In genomic region chr12:3426530-3427034, GRCm38 (mm10) we compare ENCODE assay signal across 8 mouse cellular contexts. TPM values are rescaled to one million over a fixed set of nuclear protein-coding genes. Genes with fewer than 3 reads are reported as not detected.
A peak's percentile ranks its signal among the peaks of the same experiment; 100 is the strongest.
DNase-seq lines count a peak whose midpoint lies in the region; ATAC-seq and TF ChIP-seq lines count a peak whose summit lies in the region.

Gene Asxl2 (plus strand): TSS chr12:3426857.

- peak; percentile 99 for DNase-seq in MEL (ENCODE audit: low read depth, low spot score)
- peak; percentile 98 to 100 for DNase-seq in cerebellum, adult 2 months
- peak; percentile 99 for DNase-seq in forebrain, postnatal 0 days
- DNase-seq in heart, postnatal 4 days: peak; percentile 99
- DNase-seq in layer of hippocampus, adult 8-10 months (ENCODE audit: low spot score in 2 of 2): peak; percentile 97 to 98
- DNase-seq in ovary, adult 18-20 months (ENCODE audit: low spot score): peak; percentile 99
- peak; percentile 99 for DNase-seq in thymus, postnatal 0 days (ENCODE audit: low spot score)

- H3K36me3 ChIP-seq in MEL (ENCODE audit: control insufficient read depth in 1 of 2, insufficient read depth in 2 of 2, low read length in 2 of 2): peaks cover 0 to 39% of the 10 kb centered on the region in 2 experiments; a peak in 2 of 4 replicates
- no peaks in the 10 kb centered on the region for H3K36me3 ChIP-seq in forebrain, postnatal 0 days (ENCODE audit: insufficient read depth)
- 0 out of 2 replicates have a peak, but pooled peaks cover 5% of the 10 kb centered on the region for H3K36me3 ChIP-seq in lung, embryonic 15.5 days

- H3K4me3 ChIP-seq in MEL (ENCODE audit: control insufficient read depth in 1 of 2, insufficient read depth in 1 of 2, low read depth in 2 of 2, low read length in 2 of 2): peak within 1 kb of the TSS; percentile 73 to 98
- H3K4me3 ChIP-seq in cerebellum, adult 2 months (replicated peaks; ENCODE audit: insufficient read depth, low read depth, low read length): peak within 1 kb of the TSS; percentile 79
- H3K4me3 ChIP-seq in forebrain, postnatal 0 days (ENCODE audit: low read depth, low read length): peak within 1 kb of the TSS; percentile 96
- H3K4me3 ChIP-seq in lung, embryonic 15.5 days: peak within 1 kb of the TSS; percentile 90

- TF ChIP-seq RAD21 in MEL (IDR thresholded peaks at IDR 0.05; ENCODE audit: low read depth, low read length): no peak

- peak in 1 of 2 experiments; percentile 32; a peak in 1 of 4 replicates for TF ChIP-seq EP300 in MEL (IDR thresholded peaks at IDR 0.05; ENCODE audit: low read depth in 1 of 2, low read length in 2 of 2)

- no peaks in the 10 kb centered on the region for H3K27me3 ChIP-seq in MEL (ENCODE audit: control insufficient read depth in 1 of 2, insufficient read depth in 2 of 2, low read length in 2 of 2)
- H3K27me3 ChIP-seq in cerebellum, adult 2 months (ENCODE audit: control insufficient read depth, insufficient read depth, low read length): no peaks in the 10 kb centered on the region
- no peaks in the 10 kb centered on the region for H3K27me3 ChIP-seq in forebrain, postnatal 0 days (ENCODE audit: insufficient read depth, low read length)
- no peaks in the 10 kb centered on the region for H3K27me3 ChIP-seq in lung, embryonic 15.5 days

- peak within 1 kb of the TSS; percentile 68 for H3K4me2 ChIP-seq in forebrain, postnatal 0 days (ENCODE audit: low read depth)
- peak within 1 kb of the TSS; percentile 69 for H3K4me2 ChIP-seq in lung, embryonic 15.5 days

- H3K9ac ChIP-seq in MEL (ENCODE audit: control insufficient read depth, low read depth, low read length, poor library complexity, severe bottlenecking): peak within 1 kb of the TSS; percentile 99
- peak within 1 kb of the TSS; percentile 97 for H3K9ac ChIP-seq in forebrain, postnatal 0 days
- H3K9ac ChIP-seq in lung, embryonic 15.5 days: peak within 1 kb of the TSS; percentile 93

- peak within 1 kb of the TSS; percentile 99 for H3K27ac ChIP-seq in MEL (ENCODE audit: control insufficient read depth, low read depth, low read length)
- peak within 1 kb of the TSS; percentile 73 for H3K27ac ChIP-seq in cerebellum, adult 2 months (ENCODE audit: insufficient read depth, low read length)
- peak within 1 kb of the TSS; percentile 98 for H3K27ac ChIP-seq in forebrain, postnatal 0 days (ENCODE audit: low read depth, low read length)
- peak within 1 kb of the TSS; percentile 98 for H3K27ac ChIP-seq in lung, embryonic 15.5 days

- H3K9me3 ChIP-seq in MEL (replicated peaks; ENCODE audit: insufficient read depth, low read length): no peaks in the 10 kb centered on the region
- no peaks in the 10 kb centered on the region for H3K9me3 ChIP-seq in forebrain, postnatal 0 days (ENCODE audit: low read length)
- no peaks in the 10 kb centered on the region for H3K9me3 ChIP-seq in lung, embryonic 15.5 days

- TF ChIP-seq POLR2A in MEL (IDR thresholded peaks at IDR 0.05; ENCODE audit: control insufficient read depth in 1 of 2, insufficient read depth in 1 of 2, low read depth in 1 of 2, low read length in 2 of 2, poor library complexity in 1 of 2): peak; percentile 78 to 87
- TF ChIP-seq POLR2A in cerebellum, adult 2 months (IDR thresholded peaks at IDR 0.05; ENCODE audit: borderline replicate concordance, insufficient read depth, low read length): peak; percentile 50

- peaks cover 54% of the 10 kb centered on the region for H3K79me2 ChIP-seq in MEL (ENCODE audit: control insufficient read depth, insufficient read depth, low read length, poor library complexity)

- H3K4me1 ChIP-seq in MEL (ENCODE audit: control insufficient read depth in 1 of 2, insufficient read depth in 2 of 2, low read length in 2 of 2): peaks cover 16 to 26% of the 10 kb centered on the region in 2 experiments
- H3K4me1 ChIP-seq in cerebellum, adult 2 months (ENCODE audit: control insufficient read depth, insufficient read depth, low read length): 0 out of 2 replicates have a peak, but pooled peaks cover 3% of the 10 kb centered on the region
- H3K4me1 ChIP-seq in forebrain, postnatal 0 days (ENCODE audit: insufficient read depth): peaks cover 4% of the 10 kb centered on the region; the same call in 1 of the 2 replicates
- peaks cover 27% of the 10 kb centered on the region for H3K4me1 ChIP-seq in lung, embryonic 15.5 days

- TF ChIP-seq CTCF in MEL (IDR thresholded peaks at IDR 0.05 in 2 of 3, conservative IDR thresholded peaks at IDR 0.05 in 1 of 3; ENCODE audit: control insufficient read depth in 1 of 3, insufficient read depth in 1 of 3, low read depth in 2 of 3, low read length in 3 of 3, poor library complexity in 1 of 3, severe bottlenecking in 1 of 3): no peak
- TF ChIP-seq CTCF in cerebellum, adult 2 months (IDR thresholded peaks at IDR 0.05; ENCODE audit: borderline replicate concordance, insufficient read depth, low read depth, low read length): no peak
- TF ChIP-seq CTCF in forebrain, postnatal 0 days (IDR thresholded peaks at IDR 0.05; ENCODE audit: low read depth): no peak

- peak; percentile 95 for ATAC-seq in forebrain, postnatal 0 days
- ATAC-seq in lung, embryonic 15.5 days (ENCODE audit: borderline replicate concordance, extremely low read depth, low FRiP score, low TSS enrichment): peak; percentile 96

- WGBS in cerebellum, adult 2 months: under 1% methylated on average over 53 of the region's 53 CpGs
- under 1% methylated on average over 53 of the region's 53 CpGs for WGBS in forebrain, postnatal 0 days
- WGBS in lung, embryonic 15.5 days: under 1% methylated on average over 52 of the region's 53 CpGs

TF ChIP-seq in MEL, 35 proteins besides CTCF, POLR2A, EP300 and RAD21 (continues in another document):
- TF ChIP-seq POLR2AphosphoS2 (IDR thresholded peaks at IDR 0.05; ENCODE audit: low read length): peak; percentile 64
- no peak for TF ChIP-seq GATA1 (IDR thresholded peaks at IDR 0.05; ENCODE audit: low read depth, low read length)
- peak; percentile 68 to 85; a peak in 3 of 4 replicates for TF ChIP-seq USF2 (IDR thresholded peaks at IDR 0.05; ENCODE audit: borderline replicate concordance in 1 of 2, insufficient read depth in 1 of 2, low read depth in 1 of 2, low read length in 2 of 2)
- peak; percentile 79 for TF ChIP-seq SIN3A (IDR thresholded peaks at IDR 0.05; ENCODE audit: low read length)
- TF ChIP-seq HCFC1 (IDR thresholded peaks at IDR 0.05; ENCODE audit: low read depth, low read length): peak; percentile 87
- TF ChIP-seq USF1 (IDR thresholded peaks at IDR 0.05; ENCODE audit: low read depth, low read length): peak; percentile 98
- TF ChIP-seq CHD1 (IDR thresholded peaks at IDR 0.05; ENCODE audit: low read depth, low read length): no peak
- peak; percentile 60; the same call in 1 of the 2 replicates for TF ChIP-seq MYB (IDR thresholded peaks at IDR 0.05; ENCODE audit: low read depth, low read length)
- peak; percentile 78 for TF ChIP-seq TBP (IDR thresholded peaks at IDR 0.05; ENCODE audit: low read depth, low read length)
- TF ChIP-seq ETS1 (IDR thresholded peaks at IDR 0.05; ENCODE audit: low read depth, low read length): peak; percentile 74
- no peak for TF ChIP-seq MAFK (IDR thresholded peaks at IDR 0.05; ENCODE audit: borderline replicate concordance, low read depth, low read length)
- peak; percentile 67 for TF ChIP-seq TCF12 (IDR thresholded peaks at IDR 0.05; ENCODE audit: low read depth, low read length)
- TF ChIP-seq ELF1 (IDR thresholded peaks at IDR 0.05; ENCODE audit: low read depth, low read length): peak; percentile 88
- TF ChIP-seq MAX (IDR thresholded peaks at IDR 0.05; ENCODE audit: low read length): peak; percentile 89
- TF ChIP-seq MAZ (IDR thresholded peaks at IDR 0.05; ENCODE audit: low read depth, low read length): no peak
- TF ChIP-seq GABPA (IDR thresholded peaks at IDR 0.05; ENCODE audit: low read depth, low read length): no peak
- no peak; the same call in 1 of the 2 replicates for TF ChIP-seq MYC (IDR thresholded peaks at IDR 0.05; ENCODE audit: low read depth, low read length)
- 0 out of 2 replicates have a peak, but pooled peaks have one; percentile 0 for TF ChIP-seq UBTF (IDR thresholded peaks at IDR 0.05; ENCODE audit: borderline replicate concordance, insufficient read depth, low read depth, low read length)
- peak; percentile 94 for TF ChIP-seq BHLHE40 (IDR thresholded peaks at IDR 0.05; ENCODE audit: borderline replicate concordance, low read depth, low read length)
- TF ChIP-seq ZMIZ1 (IDR thresholded peaks at IDR 0.05; ENCODE audit: low read depth, low read length): peak; percentile 89
- no peak for TF ChIP-seq JUND (IDR thresholded peaks at IDR 0.05; ENCODE audit: low read depth, low read length)
- no peak for TF ChIP-seq MEF2A (IDR thresholded peaks at IDR 0.05; ENCODE audit: extremely low read depth, insufficient replicate concordance, low read depth, low read length, poor library complexity, severe bottlenecking)
- peak; percentile 35; the same call in 1 of the 2 replicates for TF ChIP-seq MXI1 (IDR thresholded peaks at IDR 0.05; ENCODE audit: low read depth, low read length)
- TF ChIP-seq ZC3H11A (IDR thresholded peaks at IDR 0.05; ENCODE audit: low read depth, low read length): no peak
- no peak for TF ChIP-seq ZNF384 (IDR thresholded peaks at IDR 0.05; ENCODE audit: low read depth, low read length)
- no peak for TF ChIP-seq TAL1 (IDR thresholded peaks at IDR 0.05; ENCODE audit: low read length)
- no peak for TF ChIP-seq CHD2 (IDR thresholded peaks at IDR 0.05; ENCODE audit: low read length)
- TF ChIP-seq SMC3 (IDR thresholded peaks at IDR 0.05; ENCODE audit: low read depth, low read length): no peak
- TF ChIP-seq ZKSCAN1 (IDR thresholded peaks at IDR 0.05; ENCODE audit: low read depth, low read length): no peak
- TF ChIP-seq RCOR1 (IDR thresholded peaks at IDR 0.05; ENCODE audit: low read depth, low read length): no peak
- TF ChIP-seq NELFE (IDR thresholded peaks at IDR 0.05; ENCODE audit: low read depth, low read length): peak; percentile 88
- no peak for TF ChIP-seq KAT2A (conservative IDR thresholded peaks at IDR 0.05; ENCODE audit: low read depth, low read length)

RNA-seq across cellular contexts. Expression of gene Asxl2, which starts in this region (rescaled TPM):
- total RNA-seq in MEL (2012; rRNA removed): 18.8 and 19.2 TPM in 2 replicates
- polyA plus RNA-seq in MEL (2012; ENCODE audit: insufficient read depth in 1 of 2, insufficient read length in 2 of 2, low read depth in 1 of 2, low replicate concordance in 2 of 2, missing spikeins in 1 of 2): 10 to 100 TPM; 26.2 to 62.0 TPM
- polyA plus RNA-seq in cerebellum, adult 2 months (2012; rRNA removed): 13.7 and 14.2 TPM in 2 replicates
- 17.8 and 19.9 TPM in 2 replicates for total RNA-seq in forebrain, postnatal 0 days (2014; rRNA removed)
- 3.3 and 7.3 TPM in 2 replicates for polyA plus RNA-seq in forebrain, postnatal 0 days (2015; fragmentation: Nextera tagmentation; extraction: Ambion mirVana)
- total RNA-seq in heart, postnatal 4 days (2021): 10 to 100 TPM; 33.9 to 39.0 TPM
- total RNA-seq in layer of hippocampus, adult 8-10 months (2022): 10 to 100 TPM; 31.1 to 34.9 (median 33.2) TPM
- polyA plus RNA-seq in lung, embryonic 15.5 days (2015; fragmentation: Nextera tagmentation; extraction: Ambion mirVana): 16.6 and 16.9 TPM in 2 replicates
- 13.5 and 17.6 TPM in 2 replicates for polyA plus RNA-seq in thymus, postnatal 0 days (2015; fragmentation: Nextera tagmentation; extraction: Ambion mirVana)

Comparison
In these comparisons a context has a peak if more than half of its experiments do, and no peak if none do; other contexts are left out.
1. Peak in every context shown above with its lines: DNase-seq, ATAC-seq, H3K4me3 ChIP-seq and H3K27ac ChIP-seq.